Mouse (Mus musculus) CD4-positive, CD25-positive, alpha-beta regulatory T cell, adult 2 months (primary cell): Measurements from ENCODE around the gene Hao1.
A peak's percentile ranks its signal among the peaks of the same experiment; 100 is the strongest.

ENCODE experiments used
- DNase-seq: peaks from one replicate; pipeline ENCODE4 v3.0.0-alpha.2; 2012; ENCODE audit warnings: low read depth, low spot score

The Hao1 gene

GRCm38 (mm10) chr2:134554221-134554727 lies at the start of gene Hao1:
Gene Hao1, minus strand, starts transcription at chr2:134554368.
- DNase-seq, result no peak

- DNase-seq, result no peak
These were observed 37.0 kb upstream of the Hao1 start for GRCm38 (mm10) chr2:134591081-134591694.

- no peak for DNase-seq
These were observed 31.1 kb upstream of the Hao1 start for GRCm38 (mm10) chr2:134585243-134585642.

- no peak for DNase-seq
These were observed 5.3 kb upstream of the Hao1 start for GRCm38 (mm10) chr2:134559422-134559821.

GRCm38 (mm10) chr2:134552358-134552757 lies 1.8 kb downstream of the Hao1 start:
- no peak for DNase-seq

GRCm38 (mm10) chr2:134549770-134550169 lies 4.4 kb downstream of the Hao1 start:
- peak; percentile 68 for DNase-seq

- no peak for DNase-seq
These were observed 9.1 kb downstream of the Hao1 start for GRCm38 (mm10) chr2:134545116-134545515.

GRCm38 (mm10) chr2:134544321-134545065 lies 9.7 kb downstream of the Hao1 start:
- DNase-seq, result no peak

GRCm38 (mm10) chr2:134543501-134543900 lies 10.7 kb downstream of the Hao1 start:
- no peak for DNase-seq

DNA sequence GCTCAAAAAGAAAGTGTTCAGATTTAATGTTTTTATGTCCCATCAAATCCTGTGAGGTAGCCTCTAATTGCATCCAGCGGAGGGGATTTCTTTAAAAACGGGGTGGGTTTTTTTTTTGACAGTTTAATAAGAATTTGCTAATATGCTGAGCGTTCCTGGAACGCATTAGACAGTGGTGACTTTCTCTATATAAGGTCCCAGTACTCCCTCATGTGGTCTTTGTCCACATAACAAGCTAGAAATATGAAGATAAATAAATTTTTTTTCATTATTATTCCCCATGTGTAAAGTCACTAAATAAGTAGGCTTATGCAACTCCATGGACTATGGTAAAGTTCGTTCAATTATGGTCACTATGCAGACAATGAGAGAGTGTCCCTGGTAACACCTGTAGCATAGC lies 13.1 kb downstream of the Hao1 start:
- no peak for DNase-seq

DNA sequence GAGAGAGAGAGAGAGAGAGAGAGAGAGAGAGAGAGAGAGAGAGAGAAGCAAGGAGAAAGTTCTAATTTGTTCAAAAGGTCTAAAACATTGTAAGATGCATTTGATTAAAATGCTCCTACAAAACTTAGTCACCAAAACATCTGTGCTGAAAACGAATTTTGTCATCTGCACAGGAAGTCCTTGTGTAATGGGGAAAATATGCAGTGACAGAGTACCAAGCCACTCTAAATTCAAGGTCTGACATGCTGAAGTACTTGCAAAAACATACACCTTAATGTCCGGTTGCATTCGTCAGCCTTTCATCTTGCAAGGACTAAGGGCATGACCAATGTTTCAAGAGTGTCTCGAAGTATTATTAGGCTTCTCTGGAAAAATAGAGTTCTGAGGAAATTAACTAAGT lies 15.7 kb downstream of the Hao1 start:
- DNase-seq, result no peak

- no peak for DNase-seq
These were observed 25.9 kb downstream of the Hao1 start for GRCm38 (mm10) chr2:134528122-134528810.

- DNase-seq, result no peak
These were observed 26.6 kb downstream of the Hao1 start for GRCm38 (mm10) chr2:134527419-134528114.

DNA sequence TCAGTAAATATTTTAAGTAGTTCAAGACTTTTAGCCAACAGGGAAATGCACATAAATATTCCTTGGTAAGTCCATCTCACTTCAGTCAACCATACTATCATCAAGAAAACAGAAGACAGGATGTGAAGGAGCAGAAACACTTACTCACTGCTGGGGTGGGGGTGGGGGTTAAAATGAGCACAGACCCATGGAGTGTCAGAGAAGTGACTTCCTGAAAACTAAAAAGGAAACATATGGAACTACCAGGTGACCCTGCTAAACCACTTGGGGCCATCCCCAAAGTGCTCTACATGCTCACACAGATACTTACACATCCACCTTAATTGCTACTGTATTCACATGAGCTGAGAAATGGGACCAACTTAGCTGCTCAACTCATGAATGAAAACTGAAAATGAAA lies 36.1 kb downstream of the Hao1 start:
- DNase-seq, result no peak

GRCm38 (mm10) chr2:134499777-134500176 lies 54.4 kb downstream of the Hao1 start:
- no peak for DNase-seq

- no peak for DNase-seq
These were observed 55.7 kb downstream of the Hao1 start for GRCm38 (mm10) chr2:134498450-134498849.

- DNase-seq, result no peak
These were observed 65.5 kb downstream of the Hao1 start for GRCm38 (mm10) chr2:134488671-134489070.

DNA sequence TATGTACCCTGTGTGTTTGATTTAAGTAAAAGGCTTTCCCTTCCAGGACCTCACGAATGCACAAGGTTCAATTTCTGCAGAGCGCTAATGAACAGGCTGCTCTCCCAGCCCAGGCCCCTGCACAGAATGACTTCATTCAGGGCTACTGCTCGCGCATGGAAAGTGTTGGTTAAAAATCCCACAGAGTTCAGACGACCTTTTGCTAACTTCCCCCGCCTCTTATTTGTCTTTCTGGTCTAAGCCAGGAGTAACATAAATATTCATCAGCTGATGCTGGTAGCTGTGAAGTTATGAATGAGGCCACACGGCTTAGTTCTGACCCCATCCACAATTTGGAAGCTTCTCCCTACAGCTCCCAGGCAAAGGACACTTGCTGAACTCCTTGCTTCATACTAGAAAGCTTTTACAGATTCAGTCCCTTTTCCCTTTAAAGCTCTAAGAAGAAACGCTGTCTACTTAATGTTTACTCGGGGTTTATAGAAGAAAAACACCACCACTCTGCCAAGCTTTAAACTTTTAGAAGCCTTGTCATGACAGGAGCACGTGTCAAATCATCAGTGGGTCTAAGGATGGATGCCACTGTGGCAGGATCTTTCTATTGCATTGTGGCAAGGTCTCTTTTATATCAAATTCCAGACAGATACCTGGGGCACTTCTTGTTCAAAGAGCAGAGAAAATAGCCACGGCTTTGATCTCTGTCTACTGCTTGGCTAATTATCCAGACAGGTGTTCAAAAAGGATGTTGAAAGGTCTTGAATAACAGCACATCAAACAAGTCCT lies 67.9 kb downstream of the Hao1 start:
- no peak for DNase-seq

DNA sequence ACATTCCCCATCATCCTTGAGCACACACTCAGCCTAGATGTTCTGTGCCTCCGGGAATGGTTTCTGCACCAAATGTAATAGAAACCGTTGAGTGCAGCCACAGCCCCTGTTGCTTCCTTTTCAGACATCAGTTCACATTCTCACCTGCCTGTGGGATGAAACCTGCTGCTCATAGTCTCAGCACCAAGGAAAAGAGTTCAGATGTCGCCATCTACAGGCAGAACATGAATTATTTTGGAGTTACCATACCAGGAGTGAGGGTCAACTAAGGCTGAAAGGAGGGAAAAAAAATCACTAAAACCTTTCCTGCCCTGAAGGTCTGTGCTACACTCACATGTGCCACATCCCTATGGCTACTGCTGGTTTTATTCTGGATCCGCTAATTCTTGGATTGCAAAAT lies 71.5 kb downstream of the Hao1 start:
- DNase-seq, result no peak

- peak; percentile 22 for DNase-seq
These were observed 72.4 kb downstream of the Hao1 start for GRCm38 (mm10) chr2:134481759-134482158.

GRCm38 (mm10) chr2:134481174-134481573 lies 73.0 kb downstream of the Hao1 start:
- no peak for DNase-seq
